Mouse (Mus musculus) cortical plate, adult 2 months (tissue): Measurements from ENCODE around the gene Tnrc6a. TPM values are rescaled to one million over a fixed set of nuclear protein-coding genes. Genes with fewer than 3 reads are reported as not detected.

Source experiments
- H3K27ac ChIP-seq: fragments of 200-500 bp; 2 replicates; pipeline ENCODE4 v1.5.1; 2012; ENCODE audit warnings: low read length, control low read depth, inconsistent platforms; ENCODE audit not compliant: insufficient read depth
- H3K4me1 ChIP-seq: fragments of 200-500 bp; 2 replicates; pipeline ENCODE4 v1.6.1; 2011; ENCODE audit warnings: low read length; ENCODE audit not compliant: control insufficient read depth, insufficient read depth
- H3K4me3 ChIP-seq: fragments of 200-500 bp; 2 replicates; pipeline ENCODE4 v1.5.1; 2011; ENCODE audit warnings: mild to moderate bottlenecking, low read length, control low read depth; ENCODE audit not compliant: insufficient read depth
- CTCF ChIP-seq: fragments of 200-500 bp; IDR thresholded peaks from 2 replicates; pipeline ENCODE4 v1.5.1; 2011; ENCODE audit warnings: mild to moderate bottlenecking, control low read depth, low read length; ENCODE audit not compliant: insufficient read depth; ENCODE audit errors: extremely low read depth
- POLR2A ChIP-seq: fragments of 200-500 bp; IDR thresholded peaks from 2 replicates; pipeline ENCODE4 v1.6.1; 2011; ENCODE audit warnings: mild to moderate bottlenecking, low read length, control low read depth; ENCODE audit not compliant: insufficient read depth; ENCODE audit errors: extremely low read depth
- polyA plus RNA-seq: library from polyadenylated mRNA; depleted of rRNA; stranded (reverse); fragments of >200 nt; gene quantifications from 2 replicates; pipeline ENCODE4 v1.2.3, GENCODE M21; 2012; rRNA removed

Tnrc6a gene
- polyA plus RNA-seq, 1 experiment, result 55.6 TPM

DNA sequence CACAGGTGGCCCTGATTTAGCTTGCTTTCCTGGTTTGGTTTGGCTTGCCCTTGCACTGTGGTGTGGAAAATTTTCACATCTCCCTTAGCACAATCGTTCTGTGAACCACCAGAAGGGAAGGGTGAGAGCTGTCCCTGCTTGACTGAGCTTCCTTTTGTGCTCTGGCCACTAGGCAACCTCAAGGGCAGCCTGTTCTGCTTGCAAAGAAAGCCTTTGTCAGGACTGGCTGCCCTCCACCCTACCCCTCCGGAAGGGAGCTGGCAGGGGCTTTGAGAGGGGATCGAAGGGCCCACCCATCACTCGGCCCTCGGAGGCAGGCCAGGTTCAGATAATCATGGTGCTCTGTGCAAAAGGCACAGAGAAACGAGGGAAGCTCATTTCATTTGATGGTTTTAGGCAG is 94.9 kb downstream of the Tnrc6a start:
- Histone ChIP-seq H3K27ac (peak overlapping the region; percentile 94), H3K4me3 (no peak overlapping the region), H3K4me1 (peaks cover 2% of the 10 kb centered on the region; the same call in 1 of the 2 replicates)
- no peak for TF ChIP-seq POLR2A
- no peak for TF ChIP-seq CTCF

DNA sequence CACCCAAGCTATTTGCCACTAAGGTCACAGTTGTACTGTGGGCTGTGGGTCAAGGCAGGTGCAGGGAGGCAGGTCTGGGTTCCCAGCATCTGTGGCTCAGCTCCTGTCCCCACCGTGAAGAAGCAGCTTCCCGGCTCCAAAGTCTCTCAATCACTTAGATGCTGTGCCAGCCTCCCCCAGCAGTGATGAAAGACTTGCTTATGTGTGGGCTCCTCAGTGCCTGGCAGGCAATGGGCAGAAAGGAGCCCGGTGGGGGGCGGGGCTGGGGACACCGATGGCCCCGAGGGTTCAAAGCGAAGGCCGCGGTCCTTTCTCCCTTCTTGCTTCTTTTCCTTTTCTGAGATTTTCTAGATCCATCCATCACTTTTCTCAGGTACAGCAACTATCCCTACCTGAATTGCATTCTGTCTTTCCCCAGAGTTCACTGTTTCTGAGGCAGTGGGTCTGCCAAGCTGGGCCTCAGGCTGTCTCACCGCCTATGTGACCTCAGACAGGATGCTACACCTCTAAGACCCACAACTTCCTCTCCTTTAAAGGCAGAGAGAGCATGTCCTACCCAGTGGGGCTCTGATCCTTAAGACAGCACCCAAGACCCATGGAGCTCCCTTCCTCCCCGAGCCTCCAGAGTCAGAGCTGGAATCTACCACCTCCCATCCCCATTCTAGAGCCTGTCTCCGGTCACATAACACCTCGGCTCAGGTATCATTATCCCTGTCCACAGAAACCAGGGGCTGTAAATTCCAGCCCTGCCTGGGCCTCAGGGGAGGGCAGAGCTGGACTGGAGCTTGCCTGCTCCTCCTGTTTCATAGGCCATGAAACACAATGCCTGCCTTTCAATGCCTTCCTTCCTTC is 96.3 kb downstream of the Tnrc6a start:
- Histone ChIP-seq H3K4me1 (peaks cover 2% of the 10 kb centered on the region; the same call in 1 of the 2 replicates), H3K4me3 (no peak overlapping the region), H3K27ac (peak overlapping the region; percentile 80)
- TF ChIP-seq POLR2A (no peak), CTCF (no peak)

DNA sequence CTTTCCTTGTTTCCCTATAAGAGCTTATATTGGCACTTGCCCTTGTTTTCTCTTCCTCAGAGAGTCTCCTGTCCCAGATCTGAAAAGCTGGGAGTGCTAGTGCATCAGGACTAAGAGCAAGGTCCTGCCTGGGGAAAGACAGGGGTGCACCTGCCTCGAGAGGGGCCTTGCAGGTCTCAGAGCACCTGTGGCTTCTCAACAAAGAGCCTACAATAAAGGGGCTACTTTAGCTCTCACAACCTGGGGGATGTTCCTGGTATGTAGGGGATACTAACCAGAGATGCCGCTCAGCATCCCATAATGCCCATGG is 96.9 kb downstream of the Tnrc6a start:
- Histone ChIP-seq H3K4me1 (peaks cover 2% of the 10 kb centered on the region; the same call in 1 of the 2 replicates), H3K27ac (no peak overlapping the region), H3K4me3 (no peak overlapping the region)
- TF ChIP-seq CTCF (no peak), POLR2A (no peak)

DNA sequence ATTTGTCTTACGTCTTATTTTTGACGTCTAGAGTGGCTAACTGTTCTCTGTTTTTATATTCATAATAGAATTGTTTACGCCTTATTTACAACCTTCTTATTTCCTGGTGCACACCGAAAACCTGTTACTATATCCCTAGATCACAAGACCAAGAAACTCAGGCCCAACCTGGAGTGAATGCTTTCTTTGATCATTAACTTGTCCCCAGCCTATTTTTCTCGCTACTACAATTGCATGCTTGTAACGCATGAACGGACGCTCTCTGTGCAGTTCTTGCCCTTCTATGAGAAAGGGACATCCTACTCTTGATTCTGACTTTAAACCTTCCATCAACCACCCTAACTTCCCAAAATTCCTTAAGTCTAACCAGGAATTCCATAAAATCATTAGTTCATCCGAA is 100.4 kb downstream of the Tnrc6a start:
- TF ChIP-seq POLR2A, result no peak
- TF ChIP-seq CTCF, result no peak

DNA sequence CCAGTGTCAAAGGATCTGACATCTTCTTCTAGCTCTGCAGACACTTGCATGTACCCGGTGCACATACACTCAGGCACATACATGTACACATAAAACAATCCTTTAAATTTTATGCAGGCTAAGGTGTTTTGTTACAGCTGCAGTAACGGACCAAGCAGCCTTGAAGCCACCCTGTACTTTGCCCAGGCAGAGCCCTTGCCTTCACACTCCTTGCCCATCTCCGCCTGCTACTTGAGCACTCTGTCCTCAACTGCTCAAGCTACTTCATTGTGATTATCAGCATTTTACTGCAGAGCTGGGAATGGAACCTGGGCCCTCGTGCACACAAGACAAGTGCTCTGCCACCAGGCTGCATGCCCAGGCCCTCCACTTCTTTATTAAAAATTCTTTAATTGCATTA is 101.5 kb downstream of the Tnrc6a start:
- Histone ChIP-seq H3K4me3 (no peak overlapping the region), H3K27ac (no peak overlapping the region), H3K4me1 (no peaks in the 10 kb centered on the region)
- TF ChIP-seq CTCF (no peak), POLR2A (no peak)

More for the DNA sequence above, 100.4 kb downstream of the Tnrc6a start:
- H3K4me3 ChIP-seq, result no peak overlapping the region
- H3K27ac ChIP-seq, result no peak overlapping the region
- H3K4me1 ChIP-seq, result peaks cover 2% of the 10 kb centered on the region; the same call in 1 of the 2 replicates

DNA sequence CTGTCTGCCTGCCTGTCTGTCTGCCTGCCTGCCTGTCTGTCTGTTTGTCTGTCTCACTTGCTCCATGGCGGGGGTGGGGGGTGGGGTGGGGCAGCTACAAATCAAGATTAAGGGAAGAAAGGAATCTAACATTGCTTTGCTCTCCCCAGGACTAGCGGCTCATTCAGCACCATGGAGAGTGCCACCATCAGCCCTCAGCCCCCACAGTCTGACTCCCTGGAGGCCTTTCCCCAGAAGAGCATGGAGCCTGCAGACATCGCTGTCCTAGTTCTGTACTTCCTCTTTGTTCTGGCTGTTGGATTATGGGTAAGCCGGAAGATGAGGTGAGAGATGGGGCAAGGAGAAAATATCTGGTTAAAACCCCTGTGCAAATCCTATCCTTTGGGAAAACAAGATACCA is 111.8 kb downstream of the Tnrc6a start:
- no peak overlapping the region for H3K4me3 ChIP-seq
- TF ChIP-seq CTCF (no peak), POLR2A (no peak)
- H3K4me1 ChIP-seq, result no peaks in the 10 kb centered on the region
- H3K27ac ChIP-seq, result no peak overlapping the region

DNA sequence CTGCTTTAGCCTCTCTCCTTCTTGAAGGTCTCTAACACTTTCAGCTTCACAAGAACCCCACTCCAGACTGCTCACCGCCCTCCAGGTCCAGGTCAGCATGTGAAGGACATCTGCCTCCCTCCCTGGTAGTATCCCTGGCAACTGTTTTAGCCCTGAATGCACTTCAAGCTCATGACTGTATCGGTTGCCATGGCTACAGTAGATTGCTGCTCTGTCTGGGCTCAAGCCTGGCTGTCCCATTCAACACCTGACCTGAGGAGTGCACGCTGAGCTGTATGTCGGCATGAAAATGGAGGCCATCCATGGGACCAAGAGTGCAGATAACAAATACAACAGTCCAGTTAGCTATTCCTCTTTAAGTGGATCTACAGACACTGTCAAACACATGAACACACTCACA is 114.9 kb downstream of the Tnrc6a start:
- TF ChIP-seq CTCF (no peak), POLR2A (no peak)
- Histone ChIP-seq H3K4me3 (no peak overlapping the region), H3K27ac (no peak overlapping the region), H3K4me1 (no peaks in the 10 kb centered on the region)

DNA sequence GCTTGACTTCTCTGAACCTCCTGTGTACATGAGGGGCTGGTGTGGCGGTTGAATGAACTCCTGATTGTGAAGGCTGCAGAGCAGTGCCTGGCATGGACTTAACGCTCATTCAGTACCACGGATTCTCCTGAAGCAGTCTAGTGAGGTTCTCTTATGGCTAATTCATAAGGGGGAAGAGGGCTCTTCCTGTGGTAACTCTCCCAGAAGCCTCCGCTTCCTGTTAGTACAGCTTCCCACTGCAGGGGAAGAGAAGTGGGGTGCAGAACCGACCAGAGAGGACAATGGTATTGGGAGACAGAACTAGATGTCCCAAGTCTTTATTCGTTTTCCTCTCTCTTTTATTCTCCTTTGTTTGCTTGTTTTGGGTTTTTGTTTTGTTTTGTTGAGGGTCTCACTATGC is 116.4 kb downstream of the Tnrc6a start:
- H3K4me3 ChIP-seq, result no peak overlapping the region
- H3K27ac ChIP-seq, result no peak overlapping the region
- no peak for TF ChIP-seq CTCF
- no peak for TF ChIP-seq POLR2A
- no peaks in the 10 kb centered on the region for H3K4me1 ChIP-seq

DNA sequence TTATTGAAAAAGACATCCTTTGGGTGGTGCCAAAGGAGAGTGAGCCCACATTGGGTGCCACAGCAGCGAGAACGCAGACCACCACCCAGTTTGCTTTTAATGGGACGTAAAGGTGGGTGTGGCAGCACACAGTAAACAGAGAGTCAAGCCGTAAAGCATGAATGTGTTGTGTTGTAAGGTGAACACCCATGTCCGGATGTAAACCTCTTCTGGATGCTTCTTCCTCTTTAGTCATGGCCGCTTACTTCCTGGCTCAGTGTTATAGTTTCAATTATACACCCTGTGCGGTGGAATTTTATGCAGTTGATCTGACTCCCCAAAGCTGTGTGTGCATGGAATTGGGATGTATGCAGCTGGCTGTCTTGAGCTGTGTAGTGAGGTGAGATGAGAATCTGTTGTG is 118.6 kb downstream of the Tnrc6a start:
- TF ChIP-seq POLR2A, result no peak
- no peak for TF ChIP-seq CTCF

DNA sequence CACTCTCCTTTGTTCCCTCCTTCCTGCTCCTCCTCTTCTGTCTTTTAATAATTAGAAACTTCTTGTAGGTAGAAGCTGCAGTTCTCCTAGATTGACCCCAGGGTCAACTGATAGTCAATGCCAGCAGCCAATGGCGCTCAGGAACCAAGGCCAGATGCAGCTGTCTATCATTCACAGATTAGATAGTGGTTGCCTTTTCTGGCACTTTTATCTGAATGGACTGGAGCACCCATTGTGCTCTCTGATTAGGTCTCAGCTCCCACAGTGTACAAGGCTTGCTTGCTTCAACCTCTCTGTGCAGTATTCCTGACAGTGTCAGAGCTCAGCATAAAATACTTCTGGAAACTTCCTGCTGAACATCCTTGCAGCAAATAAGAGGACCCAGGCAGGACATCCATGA is 121.1 kb downstream of the Tnrc6a start:
- TF ChIP-seq CTCF, result no peak
- TF ChIP-seq POLR2A, result no peak
- no peak overlapping the region for H3K27ac ChIP-seq
- H3K4me1 ChIP-seq, result no peaks in the 10 kb centered on the region
- H3K4me3 ChIP-seq, result no peak overlapping the region

More for the DNA sequence above, 118.6 kb downstream of the Tnrc6a start:
- H3K27ac ChIP-seq, result no peak overlapping the region
- no peak overlapping the region for H3K4me3 ChIP-seq
- H3K4me1 ChIP-seq, result no peaks in the 10 kb centered on the region

Other genes with a start within 250 kb of the Tnrc6a start
- gene Rbbp6, start 158.2 kb upstream of the Tnrc6a start, polyA plus RNA-seq, result 51.5 and 51.7 TPM in 2 replicates
- gene Slc5a11, start 90.9 kb downstream of the Tnrc6a start, polyA plus RNA-seq, result 0.50 and 0.70 TPM in 2 replicates
- gene Lcmt1, start 245.9 kb downstream of the Tnrc6a start, polyA plus RNA-seq, result 92.4 and 97.5 TPM in 2 replicates
- gene Arhgap17, start 246.0 kb downstream of the Tnrc6a start, polyA plus RNA-seq, result 17.2 and 20.1 TPM in 2 replicates